Mouse (Mus musculus): ENCODE data around the gene BC107364. TPM values are rescaled to one million over a fixed set of nuclear protein-coding genes. Genes with fewer than 3 reads are reported as not detected.
"Not testable (repeated sequence)": the region's sequence is repeated elsewhere in the genome, so short reads cannot be mapped to it uniquely, and the experiment has no call there.

BC107364 gene
- polyA plus RNA-seq, 1 experiment from 2014 or later: not detected

DNA sequence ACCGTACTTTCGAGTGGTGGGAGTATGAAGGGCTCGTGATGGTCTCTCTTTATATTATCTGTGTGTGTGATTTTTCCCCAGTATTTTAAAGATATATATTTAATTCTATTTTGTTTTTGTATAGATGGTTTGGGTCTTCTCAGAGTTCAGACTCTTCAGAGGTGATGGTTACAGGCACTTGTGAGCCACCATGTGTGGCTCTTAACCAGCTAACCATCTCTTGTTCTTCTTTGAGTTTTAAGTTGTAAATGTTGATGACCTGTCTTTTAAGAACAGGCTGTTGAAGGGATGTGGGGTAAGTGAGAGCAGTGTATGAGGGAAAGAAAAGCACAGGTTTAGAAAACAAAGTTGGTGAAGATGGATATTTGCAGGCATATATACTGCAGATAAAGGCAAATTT, 42.8 kb upstream of the BC107364 start:
- H3K4me3 ChIP-seq: no peak overlapping the region
- H3K9ac ChIP-seq: no peak overlapping the region
- H3K9me3 ChIP-seq: no peaks in the 10 kb centered on the region
- ATAC-seq (ENCODE audit: low FRiP score, low read depth): no peak
- no peaks in the 10 kb centered on the region for H3K36me3 ChIP-seq
- H3K27ac ChIP-seq (replicated peaks): no peak overlapping the region
- H3K4me1 ChIP-seq (replicated peaks): peaks cover 4% of the 10 kb centered on the region; the same call in 1 of the 2 replicates
- no peak overlapping the region for H3K4me2 ChIP-seq
- WGBS: 96% methylated on average over 3 of the region's 3 CpGs
- no peaks in the 10 kb centered on the region for H3K27me3 ChIP-seq

DNA sequence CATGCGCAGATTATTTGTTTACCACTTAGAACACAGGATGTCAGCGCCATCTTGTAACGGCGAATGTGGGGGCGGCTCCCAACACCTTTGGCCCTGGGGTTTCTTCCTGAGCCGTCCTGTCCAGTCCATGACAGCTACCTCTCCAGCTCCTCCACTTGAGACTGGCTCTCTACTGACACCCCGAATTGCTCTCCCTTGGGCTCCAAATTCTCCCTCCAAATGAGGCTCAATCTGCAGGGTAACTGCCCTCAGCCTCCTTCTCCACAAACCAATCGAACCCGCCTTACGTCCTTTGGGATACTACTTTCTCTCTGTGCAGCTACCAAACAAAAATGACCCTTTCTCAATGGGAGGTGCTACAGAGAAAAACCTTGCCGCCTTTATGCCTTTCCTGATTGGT, 42.4 kb upstream of the BC107364 start:
- 99% methylated on average over 6 of the region's 11 CpGs for whole genome bisulfite sequencing
- H3K4me1 ChIP-seq (replicated peaks); H3K27ac ChIP-seq (replicated peaks); ATAC-seq (ENCODE audit: low FRiP score, low read depth); H3K36me3 ChIP-seq; H3K4me2 ChIP-seq; H3K4me3 ChIP-seq; H3K27me3 ChIP-seq; H3K9me3 ChIP-seq; H3K9ac ChIP-seq: not testable (repeated sequence)

DNA sequence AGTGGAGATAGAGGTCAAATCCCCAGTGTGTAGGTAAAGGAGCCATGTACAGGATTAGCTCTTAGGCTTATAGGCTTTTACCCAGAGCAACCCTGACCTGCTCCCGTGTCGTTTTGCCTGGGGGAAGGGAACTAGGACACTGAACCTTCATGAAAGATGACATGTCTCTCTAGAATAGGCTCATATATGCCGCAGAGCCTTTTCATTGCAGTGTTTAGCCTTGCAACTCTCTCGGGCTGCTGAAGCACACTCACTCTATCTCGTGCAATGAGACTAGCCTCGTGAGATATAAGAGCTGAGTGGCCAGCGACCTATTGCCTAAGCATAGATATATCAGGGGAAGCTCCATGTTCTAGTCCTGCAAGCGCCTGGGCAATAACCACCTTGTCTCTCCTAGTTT, 37.5 kb upstream of the BC107364 start:
- H3K36me3 ChIP-seq; H3K27me3 ChIP-seq; H3K4me3 ChIP-seq; ATAC-seq (ENCODE audit: low FRiP score, low read depth); H3K9me3 ChIP-seq; H3K9ac ChIP-seq: not testable (repeated sequence)
- Histone ChIP-seq H3K4me2 (peak overlapping the region; percentile 35; the same call in 1 of the 2 replicates), H3K27ac (replicated peaks) (peak overlapping the region; percentile 87), H3K4me1 (replicated peaks) (peaks cover 10% of the 10 kb centered on the region)
- WGBS: 31% methylated on average over 6 of the region's 8 CpGs

DNA sequence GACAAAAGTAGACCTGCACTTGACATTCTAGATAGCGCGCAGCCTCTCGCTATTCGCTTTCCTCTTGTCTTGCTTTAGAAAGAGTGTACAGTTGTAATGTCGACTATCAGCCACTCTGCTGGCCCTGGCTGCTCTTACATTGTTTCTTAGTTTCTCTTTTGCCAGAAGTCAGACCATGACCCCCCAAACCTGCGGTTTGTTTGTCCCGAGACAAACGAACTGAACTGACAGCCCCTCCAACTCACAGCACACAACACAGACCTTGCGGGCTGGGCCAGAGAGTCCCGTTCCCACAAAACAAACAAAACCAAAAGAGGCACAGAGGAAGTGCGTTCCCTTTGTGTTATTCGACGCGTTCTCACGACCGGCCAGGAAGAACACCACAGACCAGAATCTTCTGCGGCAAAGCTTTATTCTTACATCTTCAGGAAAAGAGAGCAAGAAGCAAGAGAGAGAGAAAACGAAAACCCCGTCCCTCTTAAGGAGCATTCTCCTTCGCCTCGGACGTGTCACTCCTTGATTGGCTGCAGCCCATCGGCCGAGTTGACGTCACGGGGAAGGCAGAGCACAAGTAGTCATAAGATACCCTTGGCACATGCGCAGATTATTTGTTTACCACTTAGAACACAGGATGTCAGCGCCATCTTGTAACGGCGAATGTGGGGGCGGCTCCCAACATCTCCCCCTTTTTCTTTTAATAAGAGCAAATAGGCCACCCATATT, 37.0 kb upstream of the BC107364 start:
- H3K4me3 ChIP-seq: peak overlapping the region; percentile 30
- H3K9me3 ChIP-seq: not testable (repeated sequence)

DNA sequence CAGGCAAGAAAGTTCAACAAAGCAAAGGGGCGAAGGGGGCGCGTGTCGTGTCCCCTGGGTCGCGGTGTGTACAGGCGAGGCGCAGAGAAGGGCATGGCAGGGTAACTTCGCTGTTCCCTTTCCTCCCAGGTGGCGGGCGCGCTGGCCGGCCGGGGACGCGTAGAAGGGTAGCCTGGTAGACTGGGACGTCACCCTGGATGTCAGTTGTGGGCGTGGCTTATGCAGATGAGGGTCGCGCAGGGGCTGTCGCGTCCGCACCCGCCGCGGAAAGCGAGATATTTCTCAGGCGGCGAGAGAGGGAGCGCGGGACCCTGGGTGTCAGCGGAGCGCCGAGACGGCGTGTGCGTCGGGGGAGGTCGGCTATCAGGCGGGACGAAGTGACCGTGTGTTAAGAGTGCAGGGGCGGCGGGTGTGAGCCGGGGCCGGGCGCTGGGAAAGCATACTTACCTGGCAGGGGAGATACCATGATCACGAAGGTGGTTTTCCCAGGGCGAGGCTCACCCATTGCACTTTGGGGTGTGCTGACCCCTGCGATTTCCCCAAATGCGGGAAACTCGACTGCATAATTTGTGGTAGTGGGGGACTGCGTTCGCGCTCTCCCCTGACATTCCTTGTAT, 36.3 kb upstream of the BC107364 start:
- peak overlapping the region; percentile 48 for H3K9ac ChIP-seq
- not testable (repeated sequence) for H3K9me3 ChIP-seq, H3K36me3 ChIP-seq, H3K27me3 ChIP-seq
- H3K4me2 ChIP-seq: peak overlapping the region; percentile 68
- peak; percentile 89 for ATAC-seq (ENCODE audit: low FRiP score, low read depth)
- 0% methylated on average over 4 of the region's 55 CpGs for WGBS
- peak overlapping the region; percentile 40 for H3K4me3 ChIP-seq
- peaks cover 10% of the 10 kb centered on the region for H3K4me1 ChIP-seq (replicated peaks)
- peak overlapping the region; percentile 90 for H3K27ac ChIP-seq (replicated peaks)

More for the DNA sequence above, 37.0 kb upstream of the BC107364 start:
- Histone ChIP-seq H3K27ac (replicated peaks) (peak overlapping the region; percentile 87), H3K4me1 (replicated peaks) (peaks cover 10% of the 10 kb centered on the region)
- H3K27me3 ChIP-seq, H3K36me3 ChIP-seq, H3K9ac ChIP-seq, H3K4me2 ChIP-seq: not testable (repeated sequence)
- ATAC-seq (ENCODE audit: low FRiP score, low read depth): peak; percentile 73
- 2% methylated on average over 9 of the region's 31 CpGs for WGBS

DNA sequence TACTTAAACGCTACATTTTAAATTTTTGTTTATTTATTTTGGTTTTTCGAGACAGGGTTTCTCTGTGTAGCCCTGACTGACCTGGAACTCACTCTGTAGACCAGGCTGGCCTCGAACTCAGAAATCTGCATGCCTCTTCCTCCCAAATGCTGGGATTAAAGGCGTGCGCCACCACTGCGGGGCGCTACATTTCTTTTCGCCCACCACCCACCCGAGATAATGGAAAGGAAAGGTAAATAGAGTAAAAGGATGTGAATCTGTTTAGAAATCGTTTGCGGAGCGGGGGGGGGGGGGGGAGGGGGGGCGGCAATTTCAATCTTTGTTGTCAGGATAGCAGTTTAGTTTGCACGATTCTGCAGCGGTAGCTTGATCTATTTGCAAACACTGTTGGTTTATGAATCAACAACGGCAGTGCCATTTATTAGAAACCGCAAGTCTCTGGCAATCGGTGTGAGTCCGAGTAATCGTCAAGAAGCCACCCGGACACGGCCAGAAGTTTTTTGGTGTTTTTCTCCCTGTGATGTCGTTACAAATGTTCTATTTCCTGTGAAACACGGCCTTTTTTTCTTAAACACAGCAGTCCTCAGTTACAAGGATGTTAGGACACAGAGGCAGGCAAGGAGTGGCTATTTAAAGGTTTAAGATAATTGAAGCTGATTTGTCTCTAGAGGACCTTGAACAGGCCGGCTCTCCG, 35.6 kb upstream of the BC107364 start:
- ATAC-seq (ENCODE audit: low FRiP score, low read depth): no peak
- Histone ChIP-seq H3K4me3 (peak overlapping the region; percentile 40), H3K27ac (replicated peaks) (peak overlapping the region; percentile 90), H3K9me3 (no peaks in the 10 kb centered on the region), H3K9ac (peak overlapping the region; percentile 48), H3K36me3 (no peaks in the 10 kb centered on the region), H3K4me1 (replicated peaks) (peaks cover 10% of the 10 kb centered on the region), H3K27me3 (peaks cover 6% of the 10 kb centered on the region; the same call in 1 of the 2 replicates), H3K4me2 (peak overlapping the region; percentile 68)
- WGBS: 4% methylated on average over 26 of the region's 26 CpGs

DNA sequence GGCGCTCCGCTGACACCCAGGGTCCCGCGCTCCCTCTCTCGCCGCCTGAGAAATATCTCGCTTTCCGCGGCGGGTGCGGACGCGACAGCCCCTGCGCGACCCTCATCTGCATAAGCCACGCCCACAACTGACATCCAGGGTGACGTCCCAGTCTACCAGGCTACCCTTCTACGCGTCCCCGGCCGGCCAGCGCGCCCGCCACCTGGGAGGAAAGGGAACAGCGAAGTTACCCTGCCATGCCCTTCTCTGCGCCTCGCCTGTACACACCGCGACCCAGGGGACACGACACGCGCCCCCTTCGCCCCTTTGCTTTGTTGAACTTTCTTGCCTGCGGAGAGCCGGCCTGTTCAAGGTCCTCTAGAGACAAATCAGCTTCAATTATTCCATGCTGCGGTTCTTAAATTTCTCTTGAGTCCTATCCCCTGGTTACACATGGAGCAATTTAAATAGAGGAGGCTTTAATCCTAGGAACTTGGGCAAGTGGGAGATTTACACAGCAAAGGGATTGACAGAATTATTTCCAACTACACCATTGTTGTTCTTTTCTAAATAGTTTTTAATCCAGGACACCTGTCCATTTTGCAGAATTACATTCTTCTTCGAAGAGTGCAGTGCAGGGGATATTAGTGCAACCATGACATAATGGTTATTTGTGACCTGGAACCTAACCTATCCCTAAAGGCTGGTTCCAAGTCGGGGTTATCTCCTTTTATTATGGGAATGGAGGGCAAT, 34.9 kb upstream of the BC107364 start:
- H3K36me3 ChIP-seq, H3K9ac ChIP-seq, H3K9me3 ChIP-seq, H3K27me3 ChIP-seq: not testable (repeated sequence)
- peak overlapping the region; percentile 40 for H3K4me3 ChIP-seq
- peaks cover 10% of the 10 kb centered on the region for H3K4me1 ChIP-seq (replicated peaks)
- peak overlapping the region; percentile 45; the same call in 1 of the 2 replicates for H3K27ac ChIP-seq (replicated peaks)
- WGBS: 13% methylated on average over 5 of the region's 38 CpGs
- H3K4me2 ChIP-seq: peak overlapping the region; percentile 68
- peak; percentile 86 for ATAC-seq (ENCODE audit: low FRiP score, low read depth)

DNA sequence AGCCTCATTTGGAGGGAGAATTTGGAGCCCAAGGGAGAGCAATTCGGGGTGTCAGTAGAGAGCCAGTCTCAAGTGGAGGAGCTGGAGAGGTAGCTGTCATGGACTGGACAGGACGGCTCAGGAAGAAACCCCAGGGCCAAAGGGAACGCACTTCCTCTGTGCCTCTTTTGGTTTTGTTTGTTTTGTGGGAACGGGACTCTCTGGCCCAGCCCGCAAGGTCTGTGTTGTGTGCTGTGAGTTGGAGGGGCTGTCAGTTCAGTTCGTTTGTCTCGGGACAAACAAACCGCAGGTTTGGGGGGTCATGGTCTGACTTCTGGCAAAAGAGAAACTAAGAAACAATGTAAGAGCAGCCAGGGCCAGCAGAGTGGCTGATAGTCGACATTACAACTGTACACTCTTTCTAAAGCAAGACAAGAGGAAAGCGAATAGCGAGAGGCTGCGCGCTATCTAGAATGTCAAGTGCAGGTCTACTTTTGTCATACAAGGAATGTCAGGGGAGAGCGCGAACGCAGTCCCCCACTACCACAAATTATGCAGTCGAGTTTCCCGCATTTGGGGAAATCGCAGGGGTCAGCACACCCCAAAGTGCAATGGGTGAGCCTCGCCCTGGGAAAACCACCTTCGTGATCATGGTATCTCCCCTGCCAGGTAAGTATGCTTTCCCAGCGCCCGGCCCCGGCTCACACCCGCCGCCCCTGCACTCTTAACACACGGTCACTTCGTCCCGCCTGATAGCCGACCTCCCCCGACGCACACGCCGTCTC, 34.1 kb upstream of the BC107364 start:
- H3K9me3 ChIP-seq; H3K4me2 ChIP-seq; H3K27me3 ChIP-seq; H3K27ac ChIP-seq (replicated peaks); H3K4me3 ChIP-seq; H3K36me3 ChIP-seq; H3K9ac ChIP-seq: not testable (repeated sequence)
- 2% methylated on average over 4 of the region's 34 CpGs for WGBS
- ATAC-seq (ENCODE audit: low FRiP score, low read depth): peak; percentile 33
- peaks cover 10% of the 10 kb centered on the region for H3K4me1 ChIP-seq (replicated peaks)

DNA sequence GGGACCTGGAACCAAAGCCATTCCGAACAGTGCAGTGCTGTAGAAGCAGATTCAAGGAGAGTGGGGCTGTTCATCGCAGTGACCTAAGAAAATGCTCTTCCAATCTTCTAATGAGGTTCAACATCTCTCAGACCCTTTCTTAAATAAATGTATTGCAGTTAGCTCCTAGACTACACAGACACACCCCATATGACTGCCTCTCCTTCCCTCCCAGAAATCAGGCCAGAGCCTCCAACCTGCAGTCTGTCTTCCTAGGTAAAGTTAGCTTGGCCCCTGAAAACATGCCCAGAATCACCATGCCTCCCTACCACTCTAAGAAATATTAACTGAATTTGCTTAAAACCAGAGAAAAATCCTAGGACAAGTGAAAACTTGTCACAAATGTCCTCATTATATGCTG, 33.3 kb upstream of the BC107364 start:
- Histone ChIP-seq H3K4me2 (no peak overlapping the region), H3K4me1 (replicated peaks) (peaks cover 10% of the 10 kb centered on the region), H3K36me3 (no peaks in the 10 kb centered on the region), H3K9ac (no peak overlapping the region), H3K27ac (replicated peaks) (no peak overlapping the region), H3K27me3 (peaks cover 6% of the 10 kb centered on the region; the same call in 1 of the 2 replicates), H3K4me3 (no peak overlapping the region), H3K9me3 (no peaks in the 10 kb centered on the region)
- 82% methylated on average over 2 of the region's 2 CpGs for WGBS
- no peak for ATAC-seq (ENCODE audit: low FRiP score, low read depth)

DNA sequence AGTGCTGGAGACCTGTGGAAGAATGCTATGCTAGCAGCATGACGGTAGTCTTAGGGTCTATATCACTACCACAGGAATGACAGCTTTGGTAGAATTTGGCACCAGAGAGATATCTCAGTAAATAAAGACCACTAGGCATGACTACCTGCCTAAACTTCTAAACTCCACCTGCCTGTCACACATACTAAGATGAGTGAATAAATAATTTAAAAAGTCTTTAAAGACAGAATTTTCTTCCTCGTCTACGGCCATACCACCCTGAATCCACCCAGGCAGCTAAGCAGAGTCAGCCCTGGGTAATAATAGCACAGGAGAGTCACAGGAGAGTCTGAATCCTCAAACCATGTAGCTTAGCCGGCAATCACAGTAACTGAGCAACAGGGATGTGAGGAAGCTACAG, 32.8 kb upstream of the BC107364 start:
- H3K4me1 ChIP-seq (replicated peaks): peaks cover 10% of the 10 kb centered on the region
- WGBS: 74% methylated on average over 4 of the region's 4 CpGs
- no peak overlapping the region for H3K4me3 ChIP-seq
- peaks cover 6% of the 10 kb centered on the region; the same call in 1 of the 2 replicates for H3K27me3 ChIP-seq
- H3K9me3 ChIP-seq: no peaks in the 10 kb centered on the region
- no peak overlapping the region for H3K4me2 ChIP-seq
- H3K27ac ChIP-seq (replicated peaks): no peak overlapping the region
- H3K36me3 ChIP-seq: no peaks in the 10 kb centered on the region
- H3K9ac ChIP-seq: no peak overlapping the region
- ATAC-seq (ENCODE audit: low FRiP score, low read depth): no peak

DNA sequence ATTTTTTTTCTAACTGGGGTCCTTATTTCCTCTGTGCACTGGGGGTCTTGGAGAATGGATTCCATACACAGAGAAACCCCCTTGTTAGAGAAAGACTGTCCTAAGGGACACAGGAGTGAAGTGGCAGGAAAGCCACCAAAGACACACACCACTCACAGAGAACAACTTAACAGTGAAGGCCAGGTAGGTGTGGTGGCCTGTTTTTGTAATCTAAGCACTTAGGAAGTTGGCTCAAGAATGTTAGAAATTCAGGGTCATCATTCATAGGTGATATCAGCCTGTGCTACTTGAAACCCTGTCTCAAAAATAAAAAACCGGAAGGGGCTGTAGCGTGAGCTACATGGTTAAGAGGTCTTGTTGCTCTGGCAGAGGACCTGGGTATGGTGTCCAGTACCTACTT, 31.8 kb upstream of the BC107364 start:
- H3K4me1 ChIP-seq (replicated peaks): peaks cover 10% of the 10 kb centered on the region
- 96% methylated on average over 2 of the region's 2 CpGs for WGBS
- H3K9ac ChIP-seq: no peak overlapping the region
- H3K9me3 ChIP-seq: no peaks in the 10 kb centered on the region
- H3K36me3 ChIP-seq: no peaks in the 10 kb centered on the region
- no peak overlapping the region for H3K27ac ChIP-seq (replicated peaks)
- ATAC-seq (ENCODE audit: low FRiP score, low read depth): no peak
- H3K4me2 ChIP-seq: no peak overlapping the region
- no peak overlapping the region for H3K4me3 ChIP-seq
- H3K27me3 ChIP-seq: peaks cover 6% of the 10 kb centered on the region; the same call in 1 of the 2 replicates

All from hindbrain, embryonic 15.5 days (tissue).